In the genomic region with DNA sequence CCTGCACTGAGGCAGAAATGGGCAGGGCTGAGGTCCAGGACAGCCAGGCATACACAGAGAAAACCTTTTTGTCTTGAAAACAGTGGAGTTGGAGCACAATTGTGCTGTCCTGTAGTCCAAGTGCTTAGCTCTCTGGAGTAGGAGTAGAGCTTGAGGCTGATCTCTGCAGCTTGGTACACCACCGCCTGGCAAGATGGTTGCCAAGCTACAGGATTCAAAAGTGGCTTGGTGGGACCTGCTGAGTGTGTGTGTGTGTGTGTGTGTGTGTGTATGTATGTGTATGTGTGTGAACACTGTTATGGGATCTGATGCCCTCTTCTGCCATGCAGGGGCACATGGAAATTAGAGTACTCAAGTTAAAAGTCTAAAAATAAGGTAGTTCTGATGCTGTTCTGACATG, we compare ENCODE assay signal across 1 mouse cellular context.
TF ChIP-seq lines count a peak whose summit lies in the region.

No protein-coding gene starts in this region.

TF ChIP-seq in ES-E14, 5 proteins besides CTCF, POLR2A, EP300 and RAD21:
- no peak for TF ChIP-seq HCFC1 (IDR thresholded peaks at IDR 0.05; ENCODE audit: borderline replicate concordance, insufficient read depth, low read length)
- TF ChIP-seq CHD2 (IDR thresholded peaks at IDR 0.05; ENCODE audit: low read depth, low read length) = peak; percentile 51
- TF ChIP-seq MAFK (IDR thresholded peaks at IDR 0.05; ENCODE audit: insufficient read depth, low read depth, low read length) = no peak
